Mouse (Mus musculus) forebrain, embryonic 12.5 days (tissue): ENCODE results near the gene Spi1. TPM values are rescaled to one million over a fixed set of nuclear protein-coding genes. Genes with fewer than 3 reads are reported as not detected.

Experiments
- ATAC-seq: fragments of 200-750 bp; cut with Nextera tagmentation; 2 replicates; pipeline ENCODE4 v1.8.0; 2017; ENCODE audit warnings: moderate TSS enrichment; ENCODE audit not compliant: low FRiP score
- H3K27ac ChIP-seq: fragments of 300-500 bp; sonication (generic); 2 replicates; pipeline ENCODE4 v1.5.1; 2016; ENCODE audit warnings: mild to moderate bottlenecking
- H3K27me3 ChIP-seq: fragments of 300-500 bp; sonication (generic); 2 replicates; pipeline ENCODE4 v1.6.1; 2016; ENCODE audit warnings: mild to moderate bottlenecking
- H3K36me3 ChIP-seq: fragments of 300-500 bp; sonication (generic); replicated peaks from 2 replicates; pipeline ENCODE4 v1.6.1; 2016; ENCODE audit warnings: mild to moderate bottlenecking
- H3K4me1 ChIP-seq: fragments of 300-500 bp; sonication (generic); 2 replicates; pipeline ENCODE4 v1.6.1; 2016
- H3K4me2 ChIP-seq: fragments of 300-500 bp; sonication (generic); 2 replicates; pipeline ENCODE4 v1.6.1; 2016; ENCODE audit warnings: mild to moderate bottlenecking, moderate library complexity
- H3K4me3 ChIP-seq: fragments of 300-500 bp; sonication (generic); replicated peaks from 2 replicates; pipeline ENCODE4 v1.5.1; 2016; ENCODE audit warnings: mild to moderate bottlenecking
- H3K9ac ChIP-seq: fragments of 300-500 bp; sonication (generic); 2 replicates; pipeline ENCODE4 v1.6.1; 2016; ENCODE audit warnings: mild to moderate bottlenecking
- H3K9me3 ChIP-seq: fragments of 300-500 bp; sonication (generic); 2 replicates; pipeline ENCODE4 v1.6.1; 2016
- WGBS: fragments of 180-500 bp; shearing (Covaris S2); methylation state at CpG from one replicate; pipeline ENCODE4 v1.1.7; 2016; 5-methylcytosine and 5-hydroxymethylcytosine counted together
- polyA plus RNA-seq: library from polyadenylated mRNA; unstranded; fragments of >200 nt; fragmentation: Nextera tagmentation; extraction: Ambion mirVana; gene quantifications from 2 replicates; pipeline ENCODE4 v1.2.1, GENCODE M21; 2016

Gene Spi1
- polyA plus RNA-seq, 1 experiment from 2014 or later = 2.7 TPM

GRCm38 (mm10) chr2:91085494-91086391 lies 3.6 kb downstream of the Spi1 start:
- Histone ChIP-seq H3K4me2 (no peak overlapping the region), H3K9ac (no peak overlapping the region), H3K4me3 (no peak overlapping the region), H3K36me3 (no peaks in the 10 kb centered on the region), H3K4me1 (0 out of 2 replicates have a peak, but pooled peaks cover 4% of the 10 kb centered on the region), H3K9me3 (no peaks in the 10 kb centered on the region), H3K27ac (no peak overlapping the region), H3K27me3 (no peaks in the 10 kb centered on the region)
- WGBS = 84% methylated on average over 14 of the region's 14 CpGs
- ATAC-seq = no peak

GRCm38 (mm10) chr2:91086392-91087237 lies 4.4 kb downstream of the Spi1 start:
- WGBS = 54% methylated on average over 9 of the region's 9 CpGs
- Histone ChIP-seq H3K9me3 (no peaks in the 10 kb centered on the region), H3K4me1 (0 out of 2 replicates have a peak, but pooled peaks cover 4% of the 10 kb centered on the region), H3K27me3 (no peaks in the 10 kb centered on the region), H3K27ac (no peak overlapping the region), H3K36me3 (no peaks in the 10 kb centered on the region), H3K4me3 (no peak overlapping the region), H3K9ac (no peak overlapping the region), H3K4me2 (no peak overlapping the region)
- ATAC-seq = no peak

- H3K36me3 ChIP-seq = no peaks in the 10 kb centered on the region
- no peak overlapping the region for H3K27ac ChIP-seq
- H3K27me3 ChIP-seq = no peaks in the 10 kb centered on the region
- WGBS = 87% methylated on average over 9 of the region's 9 CpGs
- H3K9ac ChIP-seq = no peak overlapping the region
- H3K9me3 ChIP-seq = no peaks in the 10 kb centered on the region
- H3K4me1 ChIP-seq = 0 out of 2 replicates have a peak, but pooled peaks cover 4% of the 10 kb centered on the region
- no peak overlapping the region for H3K4me3 ChIP-seq
- no peak overlapping the region for H3K4me2 ChIP-seq
- ATAC-seq = no peak
Observed at GRCm38 (mm10) chr2:91087453-91087852, 5.3 kb downstream of the Spi1 start.

GRCm38 (mm10) chr2:91088987-91089386 lies 6.8 kb downstream of the Spi1 start:
- no peak overlapping the region for H3K4me2 ChIP-seq
- no peaks in the 10 kb centered on the region for H3K27me3 ChIP-seq
- ATAC-seq = no peak
- H3K36me3 ChIP-seq = no peaks in the 10 kb centered on the region
- WGBS = 84% methylated on average over 9 of the region's 9 CpGs
- no peak overlapping the region for H3K9ac ChIP-seq
- H3K4me1 ChIP-seq = 0 out of 2 replicates have a peak, but pooled peaks cover 4% of the 10 kb centered on the region
- no peak overlapping the region for H3K27ac ChIP-seq
- no peak overlapping the region for H3K4me3 ChIP-seq
- H3K9me3 ChIP-seq = no peaks in the 10 kb centered on the region

GRCm38 (mm10) chr2:91090208-91090607 lies 8.0 kb downstream of the Spi1 start:
- no peak overlapping the region for H3K4me2 ChIP-seq
- no peak overlapping the region for H3K4me3 ChIP-seq
- H3K9ac ChIP-seq = no peak overlapping the region
- H3K27ac ChIP-seq = no peak overlapping the region
- H3K4me1 ChIP-seq = 0 out of 2 replicates have a peak, but pooled peaks cover 4% of the 10 kb centered on the region
- H3K9me3 ChIP-seq = no peaks in the 10 kb centered on the region
- no peaks in the 10 kb centered on the region for H3K27me3 ChIP-seq
- ATAC-seq = no peak
- 75% methylated on average over 6 of the region's 6 CpGs for WGBS
- H3K36me3 ChIP-seq = no peaks in the 10 kb centered on the region

GRCm38 (mm10) chr2:91090827-91091226 lies 8.6 kb downstream of the Spi1 start:
- Histone ChIP-seq H3K27ac (no peak overlapping the region), H3K4me2 (no peak overlapping the region), H3K9ac (no peak overlapping the region), H3K4me1 (0 out of 2 replicates have a peak, but pooled peaks cover 4% of the 10 kb centered on the region), H3K27me3 (no peaks in the 10 kb centered on the region), H3K4me3 (no peak overlapping the region), H3K36me3 (no peaks in the 10 kb centered on the region), H3K9me3 (no peaks in the 10 kb centered on the region)
- WGBS = 84% methylated on average over 6 of the region's 6 CpGs
- ATAC-seq = no peak

- WGBS = 79% methylated on average over 14 of the region's 14 CpGs
- no peak overlapping the region for H3K4me2 ChIP-seq
- H3K4me1 ChIP-seq = no peaks in the 10 kb centered on the region
- ATAC-seq = no peak
- H3K9me3 ChIP-seq = no peaks in the 10 kb centered on the region
- no peaks in the 10 kb centered on the region for H3K36me3 ChIP-seq
- no peak overlapping the region for H3K4me3 ChIP-seq
- H3K27me3 ChIP-seq = no peaks in the 10 kb centered on the region
- no peak overlapping the region for H3K27ac ChIP-seq
- H3K9ac ChIP-seq = no peak overlapping the region
Observed at GRCm38 (mm10) chr2:91096524-91096923, 14.3 kb downstream of the Spi1 start.

- Histone ChIP-seq H3K4me3 (no peak overlapping the region), H3K9me3 (no peaks in the 10 kb centered on the region), H3K27me3 (no peaks in the 10 kb centered on the region), H3K4me1 (no peaks in the 10 kb centered on the region), H3K36me3 (no peaks in the 10 kb centered on the region), H3K4me2 (no peak overlapping the region), H3K9ac (no peak overlapping the region), H3K27ac (no peak overlapping the region)
- no peak for ATAC-seq
- WGBS = 89% methylated on average over 10 of the region's 10 CpGs
Observed at GRCm38 (mm10) chr2:91097015-91097414, 14.8 kb downstream of the Spi1 start.

- H3K27me3 ChIP-seq = no peaks in the 10 kb centered on the region
- H3K9ac ChIP-seq = no peak overlapping the region
- no peak overlapping the region for H3K27ac ChIP-seq
- H3K4me3 ChIP-seq = no peak overlapping the region
- ATAC-seq = no peak
- H3K36me3 ChIP-seq = no peaks in the 10 kb centered on the region
- H3K4me2 ChIP-seq = no peak overlapping the region
- no peaks in the 10 kb centered on the region for H3K9me3 ChIP-seq
- no peaks in the 10 kb centered on the region for H3K4me1 ChIP-seq
- 90% methylated on average over 2 of the region's 2 CpGs for WGBS
Observed at GRCm38 (mm10) chr2:91098156-91098555, 16.0 kb downstream of the Spi1 start.

- H3K4me3 ChIP-seq = no peak overlapping the region
- H3K27me3 ChIP-seq = no peaks in the 10 kb centered on the region
- H3K36me3 ChIP-seq = no peaks in the 10 kb centered on the region
- no peak overlapping the region for H3K27ac ChIP-seq
- no peak overlapping the region for H3K9ac ChIP-seq
- WGBS = 18% methylated on average over 7 of the region's 7 CpGs
- H3K4me2 ChIP-seq = no peak overlapping the region
- H3K4me1 ChIP-seq = no peaks in the 10 kb centered on the region
- ATAC-seq = peak; percentile 78
- no peaks in the 10 kb centered on the region for H3K9me3 ChIP-seq
Observed at GRCm38 (mm10) chr2:91101124-91101740, 19.0 kb downstream of the Spi1 start.

- Histone ChIP-seq H3K36me3 (no peaks in the 10 kb centered on the region), H3K4me3 (no peak overlapping the region), H3K4me1 (no peaks in the 10 kb centered on the region), H3K9ac (no peak overlapping the region), H3K27ac (no peak overlapping the region), H3K9me3 (no peaks in the 10 kb centered on the region), H3K27me3 (0 out of 2 replicates have a peak, but pooled peaks cover 3% of the 10 kb centered on the region), H3K4me2 (no peak overlapping the region)
- ATAC-seq = no peak
- 88% methylated on average over 3 of the region's 3 CpGs for WGBS
Observed at GRCm38 (mm10) chr2:91108156-91108555, 26.0 kb downstream of the Spi1 start.

GRCm38 (mm10) chr2:91109241-91109640 lies 27.1 kb downstream of the Spi1 start:
- no peak for ATAC-seq
- 82% methylated on average over 5 of the region's 5 CpGs for WGBS
- Histone ChIP-seq H3K27me3 (0 out of 2 replicates have a peak, but pooled peaks cover 10% of the 10 kb centered on the region), H3K9me3 (no peaks in the 10 kb centered on the region), H3K9ac (no peak overlapping the region), H3K4me1 (no peaks in the 10 kb centered on the region), H3K4me3 (no peak overlapping the region), H3K27ac (no peak overlapping the region), H3K36me3 (no peaks in the 10 kb centered on the region), H3K4me2 (no peak overlapping the region)
